Mouse (Mus musculus): ENCODE results near the gene Ficd.
A peak's percentile ranks its signal among the peaks of the same experiment; 100 is the strongest.

- TF ChIP-seq CTCF (IDR thresholded peaks at IDR 0.05; ENCODE audit: borderline replicate concordance, extremely low read depth, insufficient read depth, insufficient read length) (peak; percentile 93), POLR2A (IDR thresholded peaks at IDR 0.05; ENCODE audit: borderline replicate concordance, extremely low read depth, insufficient read depth, insufficient read length, poor library complexity, severe bottlenecking) (no peak)
Measured at GRCm38 (mm10) chr5:113724446-113724845, 11.2 kb upstream of the Ficd start, which contains the start of gene 1700069L16Rik.
